Comparison of ENCODE assay signal across 8 mouse cellular contexts in the genomic region with DNA sequence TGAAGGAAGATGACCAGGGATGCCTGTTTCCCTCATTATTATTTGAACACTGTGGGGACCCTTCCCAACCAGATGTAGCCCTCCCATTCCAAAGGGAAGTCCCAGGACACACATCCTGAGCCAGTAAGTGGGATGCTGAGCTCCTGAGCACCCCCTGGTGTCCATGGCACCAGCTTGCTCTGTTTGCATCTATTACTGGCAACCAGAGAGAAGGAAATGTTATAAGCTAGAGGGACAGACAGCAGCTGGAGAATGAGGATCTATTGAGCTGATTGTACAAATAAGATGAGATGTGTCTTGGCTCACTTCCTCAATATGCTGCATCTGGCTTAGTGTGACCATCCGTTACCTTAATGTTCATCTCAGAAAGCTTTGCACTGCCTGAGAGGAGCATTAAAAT.
DNase-seq lines count a peak whose midpoint lies in the region; TF ChIP-seq lines count a peak whose summit lies in the region.

No protein-coding gene starts in this region.

- peak; percentile 28 to 48 for DNase-seq in heart, adult 2 months
- DNase-seq in heart, adult 8-10 months (ENCODE audit: low spot score), result no peak
- DNase-seq in urinary bladder, postnatal 14 days (ENCODE audit: low spot score), result peak; percentile 19
- no peak for DNase-seq in urinary bladder, postnatal 4 days (ENCODE audit: low spot score in 2 of 2)
- DNase-seq in embryo, embryonic 9.5 days (ENCODE audit: extremely low spot score), result peak; percentile 20
- DNase-seq in left cerebral cortex, adult 2 months (ENCODE audit: extremely low spot score in 1 of 2, low spot score in 2 of 2), result peak; percentile 19 to 21
- DNase-seq in retina, postnatal 1 day, result peak; percentile 23
- no peak for DNase-seq in ovary, adult 18-20 months (ENCODE audit: low spot score)

- H3K27me3 ChIP-seq in heart, adult 2 months (ENCODE audit: control insufficient read depth, insufficient read depth, low read length), result no peaks in the 10 kb centered on the region

- peak; percentile 73 for TF ChIP-seq CTCF in heart, adult 2 months (IDR thresholded peaks at IDR 0.05)
- TF ChIP-seq CTCF in left cerebral cortex, adult 2 months (IDR thresholded peaks at IDR 0.05), result peak; percentile 59

- TF ChIP-seq POLR2A in heart, adult 2 months (IDR thresholded peaks at IDR 0.05; ENCODE audit: insufficient read depth, low read depth, low read length), result no peak

- no peak overlapping the region for H3K9ac ChIP-seq in heart, adult 2 months (ENCODE audit: low read depth, low read length)

- no peak overlapping the region for H3K27ac ChIP-seq in heart, adult 2 months
- H3K27ac ChIP-seq in left cerebral cortex, adult 2 months, result no peak overlapping the region

- no peaks in the 10 kb centered on the region for H3K36me3 ChIP-seq in heart, adult 2 months (ENCODE audit: control insufficient read depth, insufficient read depth, low read length)

- H3K79me2 ChIP-seq in heart, adult 2 months (replicated peaks; ENCODE audit: control insufficient read depth, insufficient read depth, low read length), result no peaks in the 10 kb centered on the region

- no peak overlapping the region for H3K4me3 ChIP-seq in heart, adult 2 months
- no peak overlapping the region for H3K4me3 ChIP-seq in left cerebral cortex, adult 2 months

- TF ChIP-seq EP300 in heart, adult 2 months (IDR thresholded peaks at IDR 0.05; ENCODE audit: insufficient read depth, low read depth, low read length), result no peak

- intact Hi-C loops in heart, adult 2 months (cut with DNase I), result loop anchor here (5.0 kb wide), 1 partner anchor 125 kb away; a partner anchor contains a TSS
- intact Hi-C loops in left cerebral cortex, adult 2 months (cut with DNase I), result loop anchor here (5.0 kb wide), 1 partner anchor 125 kb away; a partner anchor contains a TSS

- no peaks in the 10 kb centered on the region; the same call in 1 of the 2 replicates for H3K4me1 ChIP-seq in heart, adult 2 months (ENCODE audit: control insufficient read depth, insufficient read depth, low read length)

- 68% methylated on average over 1 of the region's 1 CpGs for WGBS in heart, adult 2 months

Comparison
In these comparisons a context has a peak if more than half of its experiments do, and no peak if none do; other contexts are left out.
1. DNase-seq: peak in heart, adult 2 months (2 of 2), urinary bladder, postnatal 14 days (single experiment), embryo, embryonic 9.5 days (single experiment), left cerebral cortex, adult 2 months (2 of 2) and retina, postnatal 1 day (single experiment); none in heart, adult 8-10 months (single experiment), urinary bladder, postnatal 4 days (0 of 2) and ovary, adult 18-20 months (single experiment).